7 mouse cellular contexts compared by ENCODE assay signal in genomic region chr6:30739177-30739747, GRCm38 (mm10). TPM values are rescaled to one million over a fixed set of nuclear protein-coding genes. Genes with fewer than 3 reads are reported as not detected.
DNase-seq lines count a peak whose midpoint lies in the region; ATAC-seq and TF ChIP-seq lines count a peak whose summit lies in the region.

No protein-coding gene starts in this region.

- H3K36me3 ChIP-seq in thymus, adult 2 months (ENCODE audit: control insufficient read depth, insufficient read depth, low read length): no peaks in the 10 kb centered on the region
- peaks cover 74% of the 10 kb centered on the region for H3K36me3 ChIP-seq in embryonic facial prominence, embryonic 10.5 days (replicated peaks)
- H3K36me3 ChIP-seq in hindbrain, embryonic 11.5 days (ENCODE audit: control insufficient read depth, insufficient read depth, low read length): no peaks in the 10 kb centered on the region; the same call in 1 of the 2 replicates
- peaks cover 23% of the 10 kb centered on the region for H3K36me3 ChIP-seq in limb, embryonic 15.5 days

- ATAC-seq in hindbrain, embryonic 11.5 days (ENCODE audit: low FRiP score): no peak
- ATAC-seq in limb, embryonic 15.5 days (ENCODE audit: insufficient number of reproducible peaks, low FRiP score, low TSS enrichment, low read depth): no peak

- H3K9me3 ChIP-seq in embryonic facial prominence, embryonic 10.5 days: peaks cover 61% of the 10 kb centered on the region
- H3K9me3 ChIP-seq in hindbrain, embryonic 11.5 days (ENCODE audit: control insufficient read depth, low read length): 0 out of 2 replicates have a peak, but pooled peaks cover 3% of the 10 kb centered on the region
- peaks cover 12% of the 10 kb centered on the region for H3K9me3 ChIP-seq in limb, embryonic 15.5 days

- TF ChIP-seq CTCF in thymus, adult 2 months (IDR thresholded peaks at IDR 0.05; ENCODE audit: borderline replicate concordance, control insufficient read depth, extremely low read depth, insufficient read depth, low read length, poor library complexity): no peak

- peak; percentile 26 for DNase-seq in thymus, postnatal 4 days
- DNase-seq in thymus, adult 2 months: no peak
- DNase-seq in embryonic facial prominence, embryonic 10.5 days (ENCODE audit: low spot score): peak; percentile 66
- peak; percentile 54 for DNase-seq in hindbrain, embryonic 11.5 days (ENCODE audit: low spot score)
- peak; percentile 32 for DNase-seq in right cerebral cortex, postnatal 14 days
- no peak for DNase-seq in urinary bladder, postnatal 4 days (ENCODE audit: low spot score in 2 of 2)

- no peak overlapping the region for H3K4me3 ChIP-seq in thymus, adult 2 months (ENCODE audit: control insufficient read depth, insufficient read depth, low read length)
- peak overlapping the region; percentile 64 for H3K4me3 ChIP-seq in embryonic facial prominence, embryonic 10.5 days
- peak overlapping the region; percentile 61 for H3K4me3 ChIP-seq in hindbrain, embryonic 11.5 days (ENCODE audit: low read depth, low read length)
- H3K4me3 ChIP-seq in limb, embryonic 15.5 days: peak overlapping the region; percentile 56

- WGBS in thymus, adult 2 months: 50% methylated on average over 10 of the region's 10 CpGs
- WGBS in embryonic facial prominence, embryonic 10.5 days: 46% methylated on average over 10 of the region's 10 CpGs
- WGBS in hindbrain, embryonic 11.5 days: 56% methylated on average over 10 of the region's 10 CpGs
- 46% methylated on average over 10 of the region's 10 CpGs for WGBS in limb, embryonic 15.5 days

- peak overlapping the region; percentile 36 for H3K4me2 ChIP-seq in hindbrain, embryonic 11.5 days (replicated peaks; ENCODE audit: low read depth, low read length)
- peak overlapping the region; percentile 52 for H3K4me2 ChIP-seq in limb, embryonic 15.5 days

- H3K9ac ChIP-seq in hindbrain, embryonic 11.5 days (ENCODE audit: low read depth, low read length): peak overlapping the region; percentile 52; the same call in 1 of the 2 replicates
- H3K9ac ChIP-seq in limb, embryonic 15.5 days: 0 out of 2 replicates have a peak overlapping the region, but pooled peaks have one; percentile 62

- H3K27me3 ChIP-seq in thymus, adult 2 months (ENCODE audit: control insufficient read depth, insufficient read depth, low read length): peaks cover 9% of the 10 kb centered on the region; the same call in 1 of the 2 replicates
- no peaks in the 10 kb centered on the region for H3K27me3 ChIP-seq in embryonic facial prominence, embryonic 10.5 days (replicated peaks; ENCODE audit: low read depth, poor library complexity, severe bottlenecking)
- H3K27me3 ChIP-seq in hindbrain, embryonic 11.5 days (ENCODE audit: control insufficient read depth, insufficient read depth, low read length): no peaks in the 10 kb centered on the region
- H3K27me3 ChIP-seq in limb, embryonic 15.5 days: no peaks in the 10 kb centered on the region

- no peak overlapping the region for H3K27ac ChIP-seq in thymus, adult 2 months (ENCODE audit: control insufficient read depth, insufficient read depth, low read length)
- H3K27ac ChIP-seq in embryonic facial prominence, embryonic 10.5 days (replicated peaks): peak overlapping the region; percentile 93
- no peak overlapping the region for H3K27ac ChIP-seq in hindbrain, embryonic 11.5 days (ENCODE audit: low read depth, low read length)
- peak overlapping the region; percentile 87; the same call in 1 of the 2 replicates for H3K27ac ChIP-seq in limb, embryonic 15.5 days

- no peaks in the 10 kb centered on the region; the same call in 1 of the 2 replicates for H3K4me1 ChIP-seq in thymus, adult 2 months (replicated peaks; ENCODE audit: control insufficient read depth, insufficient read depth, low read length)
- H3K4me1 ChIP-seq in embryonic facial prominence, embryonic 10.5 days: peaks cover 39% of the 10 kb centered on the region
- H3K4me1 ChIP-seq in hindbrain, embryonic 11.5 days (replicated peaks; ENCODE audit: control insufficient read depth, insufficient read depth, low read length): no peaks in the 10 kb centered on the region
- peaks cover 9% of the 10 kb centered on the region; the same call in 1 of the 2 replicates for H3K4me1 ChIP-seq in limb, embryonic 15.5 days

- no peak for TF ChIP-seq POLR2A in thymus, adult 2 months (IDR thresholded peaks at IDR 0.05; ENCODE audit: control insufficient read depth, extremely low read depth, insufficient read depth, low read length, poor library complexity)

RNA-seq across cellular contexts. Expression of gene Mest, which starts 15.9 kb away (rescaled TPM):
- 7.2 and 13.3 TPM in 2 replicates for polyA plus RNA-seq in thymus, adult 2 months (2012; rRNA removed)
- polyA plus RNA-seq in embryonic facial prominence, embryonic 10.5 days (2016; fragmentation: Nextera tagmentation; extraction: Ambion mirVana): 1,878 and 2,201 TPM in 2 replicates
- 1,131 and 1,227 TPM in 2 replicates for polyA plus RNA-seq in hindbrain, embryonic 11.5 days (2014; fragmentation: Nextera tagmentation; extraction: Ambion mirVana)
- 1,721 and 1,971 TPM in 2 replicates for polyA plus RNA-seq in limb, embryonic 15.5 days (2015; fragmentation: Nextera tagmentation; extraction: Ambion mirVana)

RNA-seq across cellular contexts. Expression of gene Cep41, which starts 45.7 kb away (rescaled TPM):
- polyA plus RNA-seq in thymus, adult 2 months (2012; rRNA removed): 6.6 TPM in 2 replicates
- 17.7 and 17.9 TPM in 2 replicates for polyA plus RNA-seq in embryonic facial prominence, embryonic 10.5 days (2016; fragmentation: Nextera tagmentation; extraction: Ambion mirVana)
- polyA plus RNA-seq in hindbrain, embryonic 11.5 days (2014; fragmentation: Nextera tagmentation; extraction: Ambion mirVana): 19.7 and 26.8 TPM in 2 replicates
- polyA plus RNA-seq in limb, embryonic 15.5 days (2015; fragmentation: Nextera tagmentation; extraction: Ambion mirVana): 28.6 and 46.4 TPM in 2 replicates

Comparison
In these comparisons a context has a peak if more than half of its experiments do, and no peak if none do; other contexts are left out.
1. DNase-seq: peak in thymus, postnatal 4 days (single experiment), embryonic facial prominence, embryonic 10.5 days (single experiment), hindbrain, embryonic 11.5 days (single experiment) and right cerebral cortex, postnatal 14 days (single experiment); none in thymus, adult 2 months (single experiment) and urinary bladder, postnatal 4 days (0 of 2).
2. H3K27ac ChIP-seq: peak in embryonic facial prominence, embryonic 10.5 days (single experiment) and limb, embryonic 15.5 days (single experiment); none in thymus, adult 2 months (single experiment) and hindbrain, embryonic 11.5 days (single experiment).
3. RNA of gene Mest, which starts 15.9 kb away (polyA plus RNA-seq): 1,878 to 2,201 TPM in embryonic facial prominence, embryonic 10.5 days, 1,721 to 1,971 TPM in limb, embryonic 15.5 days and 1,131 to 1,227 TPM in hindbrain, embryonic 11.5 days; 7.2 to 13.3 TPM in thymus, adult 2 months; every median in the first group is over 10 times any median in the second.